Mouse (Mus musculus) MEL (cell line): ENCODE measurements around the gene Gm20388.

Source experiments
- BHLHE40 ChIP-seq: IDR thresholded peaks from 2 replicates; pipeline ENCODE4 v1.6.1; 2012; ENCODE audit warnings: low read depth, mild to moderate bottlenecking, inconsistent platforms, low read length, improper control_type of control experiment, borderline replicate concordance
- CHD1 ChIP-seq: IDR thresholded peaks from 2 replicates; pipeline ENCODE4 v1.6.1; 2012; ENCODE audit warnings: low read depth, mild to moderate bottlenecking, inconsistent platforms, low read length, improper control_type of control experiment
- E2F4 ChIP-seq: IDR thresholded peaks from 2 replicates; pipeline ENCODE4 v1.6.1; 2011; ENCODE audit warnings: low read depth, low read length, improper control_type of control experiment, borderline replicate concordance
- EP300 ChIP-seq, 2 experiments: IDR thresholded peaks; 2 replicates each; pipeline ENCODE4 v1.6.1; 2011; ENCODE audit warnings: improper control_type of control experiment in 2 of 2, low read length in 2 of 2, low read depth in 1 of 2, mild to moderate bottlenecking in 1 of 2
- GABPA ChIP-seq: IDR thresholded peaks from 2 replicates; pipeline ENCODE4 v1.6.1; 2012; ENCODE audit warnings: low read depth, mild to moderate bottlenecking, inconsistent platforms, low read length, improper control_type of control experiment, moderate library complexity
- SMC3 ChIP-seq: IDR thresholded peaks from 2 replicates; pipeline ENCODE4 v1.6.1; 2011; ENCODE audit warnings: low read depth, low read length, improper control_type of control experiment
- USF1 ChIP-seq: IDR thresholded peaks from 2 replicates; pipeline ENCODE4 v1.6.1; 2014; ENCODE audit warnings: low read depth, mild to moderate bottlenecking, inconsistent platforms, low read length, improper control_type of control experiment, moderate library complexity

- TF ChIP-seq USF1 (no peak), BHLHE40 (no peak), EP300 (IDR thresholded peaks at IDR 0.05; ENCODE audit: low read depth in 1 of 2, low read length in 2 of 2) (no peak), GABPA (no peak), E2F4 (no peak), CHD1 (no peak), SMC3 (no peak)
These were observed 3198.3 kb downstream of the Gm20388 start for GRCm38 (mm10) chr8:123108953-123109352.
